Mouse (Mus musculus): Measurements from ENCODE around the gene Snrnp25.

Gene Snrnp25

GRCm38 (mm10) chr11:32224468-32225139 is 19.4 kb downstream of the Snrnp25 start:
- DNase-seq (ENCODE audit: low read depth, low spot score) = no peak

- DNase-seq (ENCODE audit: low read depth, low spot score) = no peak
Observed at GRCm38 (mm10) chr11:32225222-32226104, 20.2 kb downstream of the Snrnp25 start.

- DNase-seq (ENCODE audit: low read depth, low spot score) = peak; percentile 87
Observed at GRCm38 (mm10) chr11:32226124-32226871, 21.1 kb downstream of the Snrnp25 start, which contains the start of gene Mpg. Gene Mpg, plus strand, starts transcription at chr11:32226505.

- DNase-seq (ENCODE audit: low read depth, low spot score) = no peak
Observed at GRCm38 (mm10) chr11:32227041-32227440, 21.8 kb downstream of the Snrnp25 start.

- no peak for DNase-seq (ENCODE audit: low read depth, low spot score)
Observed at GRCm38 (mm10) chr11:32227555-32227954, 22.3 kb downstream of the Snrnp25 start.

GRCm38 (mm10) chr11:32228292-32228845 is 23.2 kb downstream of the Snrnp25 start:
- DNase-seq (ENCODE audit: low read depth, low spot score) = no peak

GRCm38 (mm10) chr11:32230220-32230619 is 25.0 kb downstream of the Snrnp25 start:
- no peak for DNase-seq (ENCODE audit: low read depth, low spot score)

GRCm38 (mm10) chr11:32231125-32231524 is 25.9 kb downstream of the Snrnp25 start:
- no peak for DNase-seq (ENCODE audit: low read depth, low spot score)

- no peak for DNase-seq (ENCODE audit: low read depth, low spot score)
Observed at GRCm38 (mm10) chr11:32232848-32233247, 27.6 kb downstream of the Snrnp25 start.

- no peak for DNase-seq (ENCODE audit: low read depth, low spot score)
Observed at GRCm38 (mm10) chr11:32233895-32234294, 28.7 kb downstream of the Snrnp25 start.

- DNase-seq (ENCODE audit: low read depth, low spot score) = no peak
Observed at GRCm38 (mm10) chr11:32234816-32235485, 29.7 kb downstream of the Snrnp25 start.

GRCm38 (mm10) chr11:32235646-32236045 is 30.4 kb downstream of the Snrnp25 start:
- no peak for DNase-seq (ENCODE audit: low read depth, low spot score)

GRCm38 (mm10) chr11:32236132-32236531 is 30.9 kb downstream of the Snrnp25 start:
- DNase-seq (ENCODE audit: low read depth, low spot score) = no peak

- no peak for DNase-seq (ENCODE audit: low read depth, low spot score)
Observed at GRCm38 (mm10) chr11:32236712-32237410, 31.6 kb downstream of the Snrnp25 start.

- no peak for DNase-seq (ENCODE audit: low read depth, low spot score)
Observed at GRCm38 (mm10) chr11:32237411-32237795, 32.2 kb downstream of the Snrnp25 start.

GRCm38 (mm10) chr11:32238093-32238860 is 33.1 kb downstream of the Snrnp25 start:
- peak; percentile 80 for DNase-seq (ENCODE audit: low read depth, low spot score)

GRCm38 (mm10) chr11:32241391-32241790 is 36.2 kb downstream of the Snrnp25 start:
- no peak for DNase-seq (ENCODE audit: low read depth, low spot score)

GRCm38 (mm10) chr11:32242209-32242608 is 37.0 kb downstream of the Snrnp25 start:
- no peak for DNase-seq (ENCODE audit: low read depth, low spot score)

GRCm38 (mm10) chr11:32243205-32243955 is 38.2 kb downstream of the Snrnp25 start:
- no peak for DNase-seq (ENCODE audit: low read depth, low spot score)
